Mouse (Mus musculus) cerebellum, postnatal 14 days (tissue): ENCODE results near the gene Gm49321.
A peak's percentile ranks its signal among the peaks of the same experiment; 100 is the strongest.

ENCODE experiments used
- DNase-seq, 2 experiments: peaks; one replicate each; pipeline ENCODE4 v3.0.0; 2021; ENCODE audit warnings: mixed read lengths in 2 of 2

The Gm49321 gene

GRCm38 (mm10) chr12:73949318-73950058, 12.0 kb downstream of the Gm49321 start:
- peak; percentile 84 to 90 for DNase-seq

GRCm38 (mm10) chr12:73952879-73953278, 15.4 kb downstream of the Gm49321 start:
- peak; percentile 51 to 59 for DNase-seq

- DNase-seq, result no peak
Measured at GRCm38 (mm10) chr12:73953420-73954186, 16.1 kb downstream of the Gm49321 start.

- no peak for DNase-seq
Measured at GRCm38 (mm10) chr12:73954785-73955184, 17.3 kb downstream of the Gm49321 start.

DNA sequence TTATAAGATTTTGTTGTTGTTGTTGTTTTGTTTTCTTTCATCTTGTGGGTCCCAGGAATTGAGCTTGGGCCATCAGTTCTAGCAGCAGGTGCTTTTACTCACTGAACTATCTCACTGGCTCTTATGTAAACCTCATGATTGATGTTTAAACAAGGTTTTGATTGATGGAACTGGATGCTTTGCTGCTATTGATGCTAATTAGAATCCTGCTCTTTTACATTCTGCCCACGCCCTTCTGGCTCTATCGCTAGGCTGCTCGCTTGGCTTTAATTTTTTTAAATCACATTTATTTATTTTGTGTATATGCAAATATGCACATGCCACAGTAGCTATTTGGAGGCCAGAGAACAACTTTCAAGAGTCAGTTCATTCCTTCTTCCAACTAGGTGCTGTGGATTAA, 20.2 kb downstream of the Gm49321 start:
- DNase-seq, result no peak

- DNase-seq, result no peak
Measured at GRCm38 (mm10) chr12:73958830-73959229, 21.4 kb downstream of the Gm49321 start.

- DNase-seq, result peak; percentile 98 to 99
Measured at GRCm38 (mm10) chr12:73964291-73965281, 27.1 kb downstream of the Gm49321 start, which contains the start of gene Snapc1. TSS of gene Snapc1 (plus strand) at chr12:73964481.

GRCm38 (mm10) chr12:73969142-73969541, 31.7 kb downstream of the Gm49321 start:
- no peak for DNase-seq

GRCm38 (mm10) chr12:73974584-73974983, 37.1 kb downstream of the Gm49321 start:
- no peak for DNase-seq

DNA sequence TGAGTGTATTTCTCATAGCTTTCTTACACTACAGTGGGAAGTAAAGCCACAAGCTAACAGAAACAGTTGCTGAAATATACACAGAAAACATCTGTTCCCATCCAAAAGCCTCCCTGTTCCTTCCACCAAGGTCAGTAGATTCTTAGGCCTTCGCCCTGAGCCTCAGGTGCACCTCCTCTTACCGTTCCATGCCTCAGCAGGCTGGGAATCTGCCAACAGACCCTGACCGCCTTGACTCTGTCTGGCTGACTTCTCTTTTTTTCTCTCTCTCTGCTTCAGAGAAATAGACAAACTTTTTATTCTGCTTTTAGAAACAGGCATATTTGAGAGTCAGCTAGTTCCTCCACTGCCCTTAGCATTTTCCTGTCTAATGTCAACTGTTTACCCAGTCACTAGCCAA, 40.7 kb downstream of the Gm49321 start:
- DNase-seq, result no peak

- DNase-seq, result no peak
Measured at GRCm38 (mm10) chr12:73979667-73980066, 42.2 kb downstream of the Gm49321 start.

DNA sequence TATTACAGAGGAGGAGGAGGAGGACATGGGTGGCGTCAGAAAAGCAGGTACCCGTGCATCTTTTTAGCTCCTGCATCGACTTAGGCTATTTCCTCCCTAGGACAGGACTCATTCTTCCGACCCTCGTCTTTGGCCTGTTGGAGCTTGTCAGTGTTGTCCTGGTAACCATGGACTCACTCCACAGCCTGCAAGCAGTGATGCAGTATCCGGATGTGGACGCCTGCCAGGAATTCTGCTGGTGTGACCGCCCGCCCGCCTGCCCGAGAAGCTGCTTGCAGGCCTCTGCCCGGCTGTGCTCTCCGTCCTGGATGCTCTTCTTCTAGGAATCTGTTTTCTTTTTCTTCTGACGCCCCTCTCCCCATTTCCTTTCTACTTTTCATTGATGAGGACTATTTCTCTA, 45.1 kb downstream of the Gm49321 start:
- DNase-seq, result peak; percentile 93 to 99

- peak in 1 of 2 experiments; percentile 22 for DNase-seq
Measured at GRCm38 (mm10) chr12:73986299-73986698, 48.8 kb downstream of the Gm49321 start.

DNA sequence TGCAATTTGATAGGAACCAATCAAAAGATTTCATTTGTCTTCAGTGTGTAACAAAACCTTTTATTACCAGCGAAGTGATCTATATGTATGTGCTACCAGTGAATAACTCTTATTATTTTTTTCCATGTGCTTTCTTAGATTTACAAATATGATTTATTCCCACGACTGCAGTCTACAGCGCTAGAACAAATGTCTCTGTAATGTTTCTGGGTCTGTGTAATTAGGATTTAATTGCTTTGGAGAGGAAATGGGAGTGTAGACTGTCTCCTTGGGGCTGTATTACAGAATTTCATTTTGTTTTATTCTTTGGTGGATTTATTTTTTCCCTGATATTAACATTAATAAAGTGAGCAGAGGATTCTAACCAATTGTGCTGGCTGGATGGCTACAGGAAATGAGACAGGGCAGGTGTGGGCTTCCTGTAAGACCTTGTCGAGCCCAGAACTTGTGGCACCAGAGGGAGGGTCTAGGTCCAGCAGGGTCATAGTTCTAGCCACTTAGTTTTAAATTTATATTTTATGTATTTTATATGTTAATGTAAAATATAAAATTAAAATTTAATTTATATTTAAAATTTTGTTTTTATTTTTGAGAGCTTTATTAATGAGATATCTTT, 51.0 kb downstream of the Gm49321 start:
- no peak for DNase-seq

GRCm38 (mm10) chr12:73989594-73989993, 52.1 kb downstream of the Gm49321 start:
- DNase-seq, result peak; percentile 63 to 75

GRCm38 (mm10) chr12:73996906-73997296, 59.4 kb downstream of the Gm49321 start:
- DNase-seq, result no peak

DNA sequence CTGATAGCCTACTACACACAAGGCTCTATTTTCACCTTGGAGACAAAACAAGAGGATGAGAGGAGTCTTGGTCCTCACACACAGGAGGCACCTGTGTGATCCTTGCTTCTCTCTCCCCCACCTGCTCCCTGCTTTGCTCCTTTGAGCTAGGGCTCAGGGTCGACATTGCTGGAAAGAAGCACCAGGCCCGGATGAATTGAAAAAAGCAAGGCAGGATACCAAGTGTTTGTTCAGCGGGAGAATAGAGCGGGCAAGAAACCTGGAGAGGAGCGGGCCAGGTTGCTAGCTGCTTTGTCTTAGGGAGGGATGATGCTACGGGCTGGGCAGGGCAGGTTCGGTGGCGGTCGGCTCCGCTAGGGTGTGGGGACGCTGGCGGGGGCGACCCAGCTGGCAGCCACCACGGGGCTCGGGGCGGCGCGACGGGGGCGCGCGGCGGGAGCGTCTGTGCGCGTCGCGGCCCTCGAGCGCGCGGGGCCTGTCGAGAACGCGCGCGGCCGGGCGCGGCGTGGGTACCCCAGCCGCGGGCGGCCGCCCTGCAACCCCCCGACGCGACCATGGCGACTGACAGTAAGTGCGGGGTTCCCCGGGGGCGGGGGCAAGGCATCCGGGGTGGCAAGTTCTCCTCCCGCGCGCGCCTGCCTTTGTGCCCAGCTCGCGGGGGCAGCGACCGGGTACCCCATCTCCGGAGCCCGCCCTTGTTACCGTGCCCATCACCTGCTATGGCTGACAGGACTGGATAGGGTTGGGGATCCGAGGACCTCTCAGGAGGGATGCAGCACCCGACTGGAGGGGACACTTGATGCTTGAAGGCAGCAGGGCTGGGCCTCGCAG, 60.1 kb downstream of the Gm49321 start, which contains the start of gene Syt16:
Gene Syt16 (plus strand): TSS at position 365 of the 831 bp plus-strand sequence.
- DNase-seq, result peak; percentile 49 to 55

- peak in 1 of 2 experiments; percentile 33 for DNase-seq
Measured at GRCm38 (mm10) chr12:73998128-73998456, 60.6 kb downstream of the Gm49321 start.

DNA sequence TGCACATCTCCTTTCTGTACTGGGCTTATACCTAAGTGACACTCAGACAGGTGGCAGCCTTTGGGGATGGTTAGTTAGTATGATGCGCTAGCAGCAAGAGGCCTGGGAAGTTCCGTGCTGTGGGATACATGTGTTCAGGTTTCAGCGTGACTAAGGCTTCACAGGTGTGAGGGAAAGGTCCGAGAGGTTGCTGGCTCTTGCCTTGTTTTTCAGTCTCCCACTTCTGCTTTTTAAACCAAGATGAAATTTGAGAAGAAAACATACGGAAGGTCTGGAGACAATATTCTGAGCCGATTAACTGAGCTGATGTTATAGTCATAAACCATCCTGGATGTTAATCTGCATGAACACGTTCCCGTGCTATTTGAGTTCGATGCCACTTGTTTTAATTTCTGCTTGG, 65.0 kb downstream of the Gm49321 start:
- DNase-seq, result no peak

- peak; percentile 60 to 62 for DNase-seq
Measured at GRCm38 (mm10) chr12:74009448-74009911, 72.0 kb downstream of the Gm49321 start.

DNA sequence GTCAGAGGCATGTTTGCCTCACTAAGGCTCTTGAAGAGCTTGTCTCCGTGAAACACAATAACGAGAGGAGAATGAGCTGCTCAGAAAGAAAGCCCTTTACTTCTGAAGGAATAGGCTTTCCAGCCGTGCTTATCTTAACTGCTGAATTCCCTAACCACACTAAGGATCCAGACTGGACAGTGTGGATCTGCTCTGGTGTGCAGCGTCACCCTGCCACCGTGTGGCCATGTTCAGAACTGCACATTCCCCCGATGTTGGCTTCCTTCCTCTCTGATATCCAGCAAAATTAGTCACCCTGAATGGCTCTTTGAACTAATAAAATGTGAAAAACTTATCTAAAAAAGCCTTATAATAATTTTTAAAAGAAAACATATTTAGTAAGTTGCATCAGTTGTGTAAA, 76.3 kb downstream of the Gm49321 start:
- DNase-seq, result peak; percentile 93
